Mouse (Mus musculus) left cerebral cortex, adult 8-10 months (tissue): ENCODE measurements around the gene Adra2a. TPM values are rescaled to one million over a fixed set of nuclear protein-coding genes. Genes with fewer than 3 reads are reported as not detected.

Experiments
- DNase-seq, 2 experiments: peaks; one replicate each; pipeline ENCODE4 v3.0.0; 2022; ENCODE audit warnings: low spot score in 2 of 2
- total RNA-seq, 4 experiments: library from RNA; stranded (reverse); gene quantifications; 2 replicates each; pipeline ENCODE4 v1.2.4; 2022

The Adra2a gene
- total RNA-seq: 10 to 100 TPM; 11.9 to 15.9 (median 15.2) TPM

DNA sequence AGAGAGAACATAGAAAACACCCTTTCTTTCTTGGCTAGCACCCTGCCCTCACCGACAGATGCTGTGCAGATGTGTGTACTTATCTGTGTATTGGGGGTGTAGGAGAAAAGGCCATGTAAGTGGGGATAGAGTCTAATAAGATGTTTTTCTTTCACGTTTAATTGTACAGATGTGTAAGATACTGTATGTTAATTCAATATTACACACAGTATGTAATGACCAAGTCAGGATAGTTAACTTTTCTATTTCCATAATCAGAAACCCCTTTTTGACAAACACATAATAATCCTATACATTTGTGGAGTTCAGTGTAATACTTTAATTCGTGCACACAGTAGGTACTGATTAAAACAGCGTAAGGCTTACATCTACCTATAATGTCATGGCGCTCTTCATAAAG is at the start of gene Adra2a:
Adra2a (plus strand) TSS at position 301 of the 400 bp plus-strand sequence.
- DNase-seq: no peak

DNA sequence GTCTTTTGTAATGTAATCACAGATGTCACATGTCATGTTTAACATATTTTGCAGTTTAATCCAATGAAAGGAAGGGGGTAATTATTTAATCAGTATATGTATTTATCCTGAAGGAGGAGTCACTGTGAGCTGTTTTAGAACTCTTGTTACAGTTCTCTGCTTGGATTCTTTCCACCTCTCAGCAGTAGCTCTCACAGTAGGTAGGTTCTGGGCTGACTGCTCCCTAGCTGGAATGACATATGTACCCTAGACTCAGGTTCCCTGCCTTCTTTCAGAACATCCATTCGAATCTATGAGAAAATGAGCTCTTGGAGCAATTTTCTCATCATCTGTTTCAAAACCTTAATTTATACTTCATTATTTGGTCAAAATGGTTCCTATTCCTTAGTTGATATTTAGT is 49.7 kb upstream of the Adra2a start:
- no peak for DNase-seq

DNA sequence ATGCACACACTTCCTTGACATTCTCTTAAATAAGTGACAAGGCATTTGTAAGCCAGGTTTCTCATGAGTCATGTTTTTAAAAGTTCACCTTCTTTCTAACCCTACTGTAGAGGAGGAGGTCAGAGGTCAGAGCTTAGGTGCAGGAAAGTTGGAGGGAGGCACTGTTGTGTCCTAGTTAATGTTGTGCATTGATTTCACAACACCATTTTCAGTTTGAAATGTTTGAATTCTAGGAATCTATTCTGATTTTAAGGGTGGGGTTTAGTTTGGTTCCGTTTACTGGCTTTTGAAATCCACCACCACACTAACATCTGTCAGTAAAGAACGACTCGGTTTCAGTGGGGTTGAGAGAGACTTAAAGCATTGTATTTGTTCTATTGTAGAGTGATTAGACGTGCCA is 33.0 kb upstream of the Adra2a start:
- DNase-seq: no peak

DNA sequence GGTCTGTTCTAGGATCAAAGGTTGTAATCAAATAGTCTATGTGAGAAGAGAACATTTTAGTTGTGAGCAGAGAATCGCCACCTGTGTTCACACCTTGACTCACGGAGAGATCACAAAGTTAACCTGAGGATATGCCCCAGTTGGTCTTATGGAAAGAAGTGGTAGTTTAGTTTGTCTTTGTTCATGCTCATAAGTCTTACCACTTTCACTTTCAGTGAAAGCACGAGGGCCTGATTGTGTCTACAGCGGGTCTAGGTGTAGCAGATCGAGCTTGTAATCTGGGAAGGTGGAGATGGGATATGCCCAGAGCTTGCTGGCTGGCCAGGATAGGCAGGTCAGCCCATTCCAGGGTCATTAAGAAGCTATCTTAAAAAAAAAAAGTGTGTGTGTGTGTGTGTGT is 29.0 kb upstream of the Adra2a start:
- no peak for DNase-seq

DNA sequence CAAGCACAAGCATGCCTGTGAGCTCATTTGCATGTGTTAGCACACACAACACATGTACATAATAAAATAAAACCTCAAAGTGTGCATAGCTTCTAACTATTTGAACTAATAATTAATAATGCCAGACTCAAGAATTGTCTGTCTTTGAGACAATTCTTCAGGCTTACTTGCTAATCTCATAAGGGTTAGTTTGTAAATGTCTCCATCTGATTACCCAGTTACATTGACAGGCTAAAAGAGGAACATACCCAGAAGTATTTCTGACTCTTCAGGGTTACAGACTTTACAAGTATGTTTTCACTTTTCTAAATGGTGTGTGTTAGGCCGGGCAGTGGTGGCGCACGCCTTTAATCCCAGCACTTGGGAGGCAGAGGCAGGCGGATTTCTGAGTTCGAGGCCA is 28.4 kb upstream of the Adra2a start:
- no peak for DNase-seq

DNA sequence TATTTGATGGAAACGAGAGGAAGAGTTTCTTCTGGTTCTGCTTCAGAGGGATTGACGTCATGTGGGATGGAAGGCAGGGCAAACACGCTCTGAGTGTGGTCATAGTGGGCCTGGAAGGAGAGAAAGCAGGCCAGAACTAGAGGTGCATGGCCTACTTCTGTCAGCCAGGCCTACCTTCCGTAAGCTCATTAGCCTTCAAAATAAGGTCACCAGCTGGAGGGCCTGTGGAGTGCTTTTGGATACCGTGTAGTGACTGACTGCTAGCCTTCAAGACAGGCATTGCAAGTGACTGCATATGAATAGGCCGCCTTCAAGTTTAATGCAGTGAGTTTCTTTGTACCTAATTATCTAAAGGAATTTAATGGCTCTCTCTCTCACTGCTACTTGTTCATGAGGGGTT is 8.9 kb upstream of the Adra2a start:
- no peak for DNase-seq

DNA sequence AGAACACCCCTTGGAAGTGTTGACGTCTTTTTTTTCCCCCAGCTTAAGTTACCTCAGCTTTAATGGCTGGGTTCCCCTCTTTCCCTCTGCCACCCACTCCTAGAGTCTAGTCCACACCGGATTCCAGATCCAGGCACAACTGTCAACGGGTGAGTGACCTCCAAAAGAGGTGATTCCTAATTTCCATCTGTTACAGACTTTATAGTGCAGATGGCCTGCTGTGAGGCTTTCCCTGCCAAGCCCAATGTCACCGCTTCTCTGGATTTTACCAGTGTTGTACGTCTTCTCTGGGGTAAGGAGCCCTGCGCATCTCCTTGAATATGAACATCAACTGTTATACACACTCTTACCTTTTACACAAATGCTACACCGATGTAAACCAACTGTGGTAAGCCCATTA is 4.5 kb upstream of the Adra2a start:
- DNase-seq: no peak

DNA sequence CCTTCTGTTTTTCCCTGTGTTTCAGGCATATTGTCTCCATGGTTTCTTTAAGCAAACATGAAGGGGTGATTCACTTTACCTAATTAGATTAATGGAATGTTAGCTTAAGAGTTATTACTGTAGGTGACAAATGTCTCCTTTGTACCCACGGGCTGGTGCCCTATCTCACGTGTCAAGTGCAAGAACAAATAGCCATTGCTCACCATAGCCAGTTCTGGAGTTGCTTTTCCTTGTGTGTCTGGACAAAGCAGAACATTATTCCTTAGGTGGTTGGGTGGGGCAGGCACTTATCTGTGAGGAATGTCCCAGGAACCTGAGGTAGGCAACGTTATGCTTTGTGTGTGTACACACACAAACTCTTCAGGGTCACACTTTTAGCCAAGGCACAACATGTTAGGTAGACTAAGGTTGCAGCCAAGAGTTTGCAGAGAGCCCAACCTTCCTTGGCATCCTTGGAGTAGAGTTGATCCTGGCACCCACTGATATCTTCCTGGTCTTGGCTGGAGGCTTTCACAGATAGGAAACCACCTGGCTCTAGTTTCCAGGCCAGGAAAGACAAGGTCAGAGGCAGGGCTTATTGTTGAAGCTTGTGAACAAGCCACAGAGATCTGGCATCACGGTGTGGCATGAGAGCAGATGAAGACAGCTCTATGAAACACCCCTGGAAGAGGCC is 3.5 kb upstream of the Adra2a start:
- no peak for DNase-seq

DNA sequence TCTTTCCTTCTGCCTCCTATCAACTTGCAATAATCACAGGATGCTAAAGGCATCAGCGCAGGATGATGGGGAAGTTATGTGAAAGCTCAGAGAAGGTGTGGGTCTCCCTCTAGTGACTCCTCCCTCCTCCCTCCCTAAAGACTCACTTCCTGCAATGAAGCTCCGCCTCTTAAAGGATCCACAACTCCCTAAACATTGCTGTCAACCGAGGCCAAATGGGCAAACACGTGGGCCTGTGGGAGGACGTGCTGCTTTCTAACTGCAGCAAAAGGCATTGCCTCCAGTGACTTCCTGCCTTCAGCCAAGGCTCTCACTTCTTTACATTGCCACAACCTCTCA is 3.0 kb upstream of the Adra2a start:
- no peak for DNase-seq

DNA sequence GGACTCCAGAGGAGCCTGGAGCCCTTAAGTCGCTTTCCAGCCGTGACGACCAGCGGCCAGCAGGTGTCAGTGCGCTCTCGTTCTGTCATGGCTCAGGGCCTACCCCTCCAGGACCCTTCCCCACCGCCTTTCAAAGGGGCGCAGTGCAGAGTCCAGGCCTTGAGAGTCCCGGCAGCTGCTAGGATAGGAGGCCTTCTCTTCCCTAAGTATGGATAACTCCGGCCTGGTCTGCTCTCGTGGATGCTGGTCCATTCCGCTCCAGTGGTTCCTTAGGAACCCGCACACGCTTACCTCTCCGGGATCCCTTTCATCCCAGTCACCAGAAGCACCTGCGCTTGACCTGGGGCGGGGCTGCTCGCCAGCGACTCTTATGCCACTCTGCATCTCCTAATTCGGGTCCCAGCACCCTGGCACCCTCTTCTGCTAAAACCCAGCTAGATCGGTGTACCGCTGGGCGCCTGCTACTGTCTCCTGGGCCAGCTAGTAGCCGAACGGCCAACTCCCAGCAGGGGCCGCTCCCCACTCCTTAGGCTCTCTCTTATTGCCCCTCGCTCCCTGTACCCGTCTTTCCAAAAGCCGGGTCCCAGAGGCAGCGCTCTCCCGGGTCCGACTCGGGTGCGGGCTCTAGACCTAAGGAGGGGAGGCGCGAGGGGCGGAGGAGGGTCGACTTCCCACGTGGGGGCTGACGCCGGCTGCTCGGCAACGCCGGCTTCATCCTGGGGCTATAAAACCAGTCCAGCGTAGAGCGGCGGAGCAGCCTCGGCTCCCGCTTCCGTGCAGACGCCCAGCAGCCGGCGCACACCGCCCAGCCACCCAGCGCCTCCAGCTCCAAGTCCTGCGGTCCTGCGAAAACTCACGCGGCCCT is 788 bp downstream of the Adra2a start:
- peak; percentile 35 to 68 for DNase-seq

DNA sequence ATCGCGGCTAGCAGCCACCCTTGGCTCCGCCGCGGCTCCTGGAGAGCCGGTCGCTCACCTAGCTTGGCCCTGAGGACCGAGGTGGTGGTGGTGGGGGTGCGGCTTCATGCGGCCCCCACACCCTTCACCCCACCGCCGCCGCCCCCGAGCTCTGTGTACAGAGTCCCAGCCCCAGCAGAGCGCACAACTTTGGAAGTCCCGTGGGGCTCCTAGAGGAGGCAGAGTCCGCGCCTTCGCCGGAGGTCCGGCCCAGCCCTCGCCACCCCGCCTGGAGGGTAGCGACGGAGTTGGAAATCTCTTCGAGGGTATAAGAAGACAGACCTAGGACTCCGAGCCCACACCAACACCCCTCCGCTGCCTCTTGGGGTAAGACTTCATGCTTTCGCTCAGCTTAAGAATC is 1.5 kb downstream of the Adra2a start:
- DNase-seq: peak in 1 of 2 experiments; percentile 13

DNA sequence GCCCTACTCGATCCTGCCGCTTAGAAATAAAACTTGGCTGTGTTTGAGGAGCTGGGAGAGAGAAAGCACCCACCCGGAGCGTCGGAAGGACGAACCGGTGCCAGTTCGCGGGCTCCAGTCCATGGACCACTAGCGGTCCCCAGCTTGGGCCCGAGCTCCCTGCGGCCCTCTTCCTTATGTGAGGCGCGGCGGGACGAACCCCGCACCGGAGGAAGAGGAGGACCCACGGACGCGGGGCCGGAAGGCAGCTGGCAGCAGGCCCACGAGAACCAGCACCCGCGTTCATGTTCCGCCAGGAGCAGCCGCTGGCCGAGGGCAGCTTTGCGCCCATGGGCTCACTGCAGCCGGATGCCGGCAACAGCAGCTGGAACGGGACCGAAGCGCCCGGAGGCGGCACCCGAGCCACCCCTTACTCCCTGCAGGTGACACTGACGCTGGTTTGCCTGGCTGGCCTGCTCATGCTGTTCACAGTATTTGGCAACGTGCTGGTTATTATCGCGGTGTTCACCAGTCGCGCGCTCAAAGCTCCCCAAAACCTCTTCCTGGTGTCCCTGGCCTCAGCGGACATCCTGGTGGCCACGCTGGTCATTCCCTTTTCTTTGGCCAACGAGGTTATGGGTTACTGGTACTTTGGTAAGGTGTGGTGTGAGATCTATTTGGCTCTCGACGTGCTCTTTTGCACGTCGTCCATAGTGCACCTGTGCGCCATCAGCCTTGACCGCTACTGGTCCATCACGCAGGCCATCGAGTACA is 2.2 kb downstream of the Adra2a start:
- peak in 1 of 2 experiments; percentile 18 for DNase-seq

DNA sequence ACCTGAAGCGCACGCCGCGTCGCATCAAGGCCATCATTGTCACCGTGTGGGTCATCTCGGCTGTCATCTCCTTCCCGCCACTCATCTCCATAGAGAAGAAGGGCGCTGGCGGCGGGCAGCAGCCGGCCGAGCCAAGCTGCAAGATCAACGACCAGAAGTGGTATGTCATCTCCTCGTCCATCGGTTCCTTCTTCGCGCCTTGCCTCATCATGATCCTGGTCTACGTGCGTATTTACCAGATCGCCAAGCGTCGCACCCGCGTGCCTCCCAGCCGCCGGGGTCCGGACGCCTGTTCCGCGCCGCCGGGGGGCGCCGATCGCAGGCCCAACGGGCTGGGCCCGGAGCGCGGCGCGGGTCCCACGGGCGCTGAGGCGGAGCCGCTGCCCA is 2.7 kb downstream of the Adra2a start:
- DNase-seq: no peak

DNA sequence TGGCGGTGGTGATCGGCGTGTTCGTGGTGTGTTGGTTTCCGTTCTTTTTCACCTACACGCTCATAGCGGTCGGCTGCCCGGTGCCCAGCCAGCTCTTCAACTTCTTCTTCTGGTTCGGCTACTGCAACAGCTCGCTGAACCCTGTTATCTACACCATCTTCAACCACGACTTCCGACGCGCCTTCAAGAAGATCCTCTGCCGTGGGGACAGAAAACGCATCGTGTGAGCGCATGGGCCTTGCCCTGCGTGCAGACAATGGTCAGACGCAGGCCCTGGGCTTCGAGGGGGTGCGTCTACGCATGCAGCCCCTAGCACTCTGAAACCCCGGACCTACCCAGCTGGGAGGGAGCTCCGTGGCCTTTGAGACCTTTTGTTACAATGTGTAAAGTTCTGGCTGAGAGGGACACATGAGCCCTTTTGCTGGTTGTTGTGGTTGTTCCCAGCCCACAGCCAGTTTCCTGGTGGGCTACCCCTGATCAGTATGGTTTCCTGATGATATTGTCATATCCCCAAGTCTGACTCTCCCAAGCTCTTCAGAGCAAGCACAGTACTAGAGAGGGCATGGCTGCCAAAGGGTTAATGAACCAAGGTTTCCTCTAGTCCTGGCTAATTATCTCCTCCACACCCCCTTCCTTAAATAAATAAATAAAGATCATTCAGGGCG is 3.6 kb downstream of the Adra2a start:
- DNase-seq: no peak

DNA sequence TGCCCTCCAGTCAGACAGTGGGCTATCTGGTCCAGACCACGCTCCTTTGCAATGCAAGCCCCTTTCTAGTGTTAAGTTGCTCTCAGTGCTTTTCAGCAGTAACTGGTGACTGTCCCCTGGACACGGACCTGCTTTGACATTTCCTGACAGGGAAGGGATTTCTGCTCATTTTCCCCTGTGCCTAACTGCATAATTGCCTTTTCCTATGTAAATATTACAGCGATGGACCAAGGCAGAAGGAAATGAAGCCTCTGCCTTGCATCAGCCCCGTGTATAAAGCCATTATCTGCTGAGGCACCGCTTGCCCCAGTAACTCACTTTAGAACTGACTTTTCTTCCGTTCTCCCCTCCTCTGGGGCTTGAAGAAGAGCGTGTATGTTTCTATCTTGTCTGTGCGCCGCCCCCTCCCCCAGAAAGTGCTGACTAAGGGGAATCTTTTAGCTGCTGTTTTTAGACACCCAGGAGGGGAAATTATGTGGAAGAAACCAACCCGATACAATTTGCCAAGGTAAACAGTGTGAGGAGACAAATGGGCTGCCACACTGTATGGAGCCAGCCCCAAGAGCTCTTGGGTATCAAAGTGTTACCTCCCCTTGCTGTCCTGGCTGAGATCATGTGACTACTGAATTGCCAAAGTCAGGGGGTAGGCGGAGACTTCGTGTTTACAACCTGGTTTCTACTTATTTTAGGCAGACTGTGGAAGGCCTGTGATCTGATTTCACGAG is 4.4 kb downstream of the Adra2a start:
- no peak for DNase-seq

DNA sequence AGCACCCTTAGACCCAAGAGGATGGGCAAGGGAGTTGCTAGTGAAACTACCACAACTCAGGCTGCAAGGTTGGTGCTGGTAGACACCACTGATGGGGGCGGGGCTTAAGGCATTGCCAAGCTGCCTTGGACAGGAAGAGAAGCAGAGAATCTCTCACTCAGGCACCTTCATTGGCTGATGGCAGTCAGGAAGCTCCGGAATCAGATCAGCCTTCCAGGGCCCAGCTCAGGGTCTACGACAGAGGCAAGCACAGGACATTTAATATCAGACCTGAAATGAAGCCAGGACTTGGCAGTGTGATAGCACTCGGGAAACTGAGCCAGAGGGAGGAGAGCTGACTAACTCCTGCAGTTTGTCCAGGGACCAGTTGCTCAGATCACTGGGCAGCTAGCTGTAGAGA is 7.7 kb downstream of the Adra2a start:
- DNase-seq: no peak

DNA sequence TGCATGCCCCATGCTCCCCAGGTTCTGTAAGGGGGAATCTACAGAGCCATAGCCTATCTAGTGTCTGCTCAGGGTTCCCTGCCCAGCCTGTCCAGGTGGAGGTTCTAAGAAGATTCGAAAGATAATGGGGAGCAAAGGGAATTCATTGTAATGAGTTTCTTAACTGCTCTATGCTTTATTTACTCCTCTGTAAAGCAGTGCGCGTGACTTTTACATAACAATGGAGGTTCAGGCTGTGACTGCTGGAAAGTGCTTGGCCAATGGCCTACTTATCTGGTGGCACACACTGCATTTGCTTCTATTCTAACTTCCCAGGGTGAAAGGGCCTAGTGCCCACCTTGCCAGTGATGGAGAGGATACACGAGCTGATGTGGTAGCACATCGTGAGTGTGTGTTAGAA is 11.9 kb downstream of the Adra2a start:
- DNase-seq: no peak

DNA sequence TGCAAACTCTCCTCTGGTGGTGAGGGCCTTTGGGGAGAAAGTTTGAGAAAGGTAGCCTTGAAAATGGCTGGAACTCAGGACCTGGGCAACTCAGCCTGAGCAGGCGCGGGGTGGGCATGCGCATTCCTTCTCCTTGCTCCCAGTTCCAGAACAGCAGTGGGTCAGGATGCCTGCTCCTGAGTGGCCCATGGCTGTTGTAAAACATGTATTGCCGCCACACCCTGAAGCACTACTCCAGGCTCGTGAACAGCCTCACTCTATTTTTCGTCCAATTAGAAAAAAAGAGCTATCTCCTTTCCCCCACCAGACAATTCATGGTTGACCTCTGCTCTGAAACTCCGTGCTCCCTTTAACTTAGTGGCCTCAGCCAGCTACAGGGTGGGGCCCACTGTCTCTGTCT is 24.5 kb downstream of the Adra2a start:
- no peak for DNase-seq

DNA sequence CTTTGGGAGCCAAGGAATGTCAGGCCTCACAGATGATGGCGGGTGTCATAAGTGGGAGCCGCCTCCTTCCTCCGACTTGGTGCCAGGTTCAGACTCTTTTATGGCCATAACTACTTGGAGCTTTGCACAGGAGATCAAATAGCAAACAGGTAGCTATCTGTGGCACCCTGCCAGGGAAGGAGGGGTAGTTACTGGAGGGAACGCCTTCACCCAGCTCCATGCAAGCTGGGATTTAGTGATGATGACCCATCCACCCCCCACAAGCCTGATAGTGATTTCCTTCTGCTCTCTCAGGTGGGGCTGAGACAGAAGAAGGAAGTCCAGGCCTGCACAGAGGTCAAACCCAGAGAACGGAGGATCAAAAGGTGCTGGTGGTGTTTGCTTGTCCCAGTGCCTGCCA is 26.6 kb downstream of the Adra2a start:
- DNase-seq: no peak

DNA sequence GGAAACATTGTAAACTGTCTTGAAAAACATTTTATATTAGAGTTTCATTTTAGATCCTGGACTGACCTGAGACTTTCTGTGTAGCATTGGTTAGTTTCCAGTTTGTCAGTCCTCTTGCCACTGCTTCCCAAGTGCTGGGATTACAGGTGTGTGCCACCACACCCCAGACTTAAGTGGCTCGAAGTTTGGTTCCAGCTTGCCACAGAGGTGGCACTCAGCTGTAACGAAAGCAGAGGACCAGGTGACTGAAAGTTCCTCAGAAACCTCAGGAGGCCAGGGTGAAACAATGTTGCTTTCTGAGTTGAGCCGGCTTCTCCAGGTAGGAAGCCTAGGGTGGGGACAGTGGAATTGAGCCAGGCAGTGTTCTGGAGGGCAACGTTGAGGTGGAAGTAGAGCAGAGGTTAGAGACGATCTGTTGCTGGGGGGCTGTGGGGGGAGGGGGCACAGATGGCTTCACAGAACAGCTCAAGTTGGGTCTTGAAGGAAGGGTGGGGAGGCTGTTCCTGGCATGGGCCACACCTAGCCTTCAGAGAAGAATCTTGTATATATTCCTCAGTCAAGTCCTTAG is 28.4 kb downstream of the Adra2a start:
- DNase-seq: no peak
